Mouse (Mus musculus): ENCODE results near the gene Pus1. TPM values are rescaled to one million over a fixed set of nuclear protein-coding genes. Genes with fewer than 3 reads are reported as not detected.
"Not testable (repeated sequence)": the region's sequence is repeated elsewhere in the genome, so short reads cannot be mapped to it uniquely, and the experiment has no call there.

The Pus1 gene
- polyA plus RNA-seq, 1 experiment from 2014 or later = 12.5 TPM

- ATAC-seq (no peak), DNase-seq (ENCODE audit: low spot score) (no peak)
- no peak for TF ChIP-seq CTCF (IDR thresholded peaks at IDR 0.05)
- no peak for TF ChIP-seq EP300 (IDR thresholded peaks at IDR 0.05)
- peak overlapping the region; percentile 97 for H3K4me2 ChIP-seq (replicated peaks; ENCODE audit: low read depth, low read length)
- no peaks in the 10 kb centered on the region for H3K9me3 ChIP-seq (ENCODE audit: low read length)
- WGBS = 12% methylated on average over 15 of the region's 15 CpGs
- H3K36me3 ChIP-seq (ENCODE audit: insufficient read depth, low read length) = no peaks in the 10 kb centered on the region; the same call in 1 of the 2 replicates
- 0 out of 2 replicates have a peak overlapping the region, but pooled peaks have one; percentile 43 for H3K27ac ChIP-seq (ENCODE audit: low read length)
- no peaks in the 10 kb centered on the region for H3K4me1 ChIP-seq (ENCODE audit: insufficient read depth, low read depth, low read length)
- H3K27me3 ChIP-seq (replicated peaks; ENCODE audit: insufficient read depth, low read length) = no peaks in the 10 kb centered on the region
- H3K4me3 ChIP-seq (ENCODE audit: low read depth, low read length) = peak overlapping the region; percentile 71
- H3K9ac ChIP-seq (replicated peaks; ENCODE audit: low read depth) = peak overlapping the region; percentile 63
Observed at GRCm38 (mm10) chr5:110779276-110779997, 1.0 kb downstream of the Pus1 start.

- H3K9me3 ChIP-seq (ENCODE audit: low read length) = no peaks in the 10 kb centered on the region
- 86% methylated on average over 12 of the region's 12 CpGs for WGBS
- no peak overlapping the region for H3K9ac ChIP-seq (replicated peaks; ENCODE audit: low read depth)
- peaks cover 6% of the 10 kb centered on the region; the same call in 1 of the 2 replicates for H3K36me3 ChIP-seq (ENCODE audit: insufficient read depth, low read length)
- no peaks in the 10 kb centered on the region for H3K27me3 ChIP-seq (replicated peaks; ENCODE audit: insufficient read depth, low read length)
- no peak overlapping the region for H3K27ac ChIP-seq (ENCODE audit: low read length)
- H3K4me3 ChIP-seq (ENCODE audit: low read depth, low read length) = no peak overlapping the region
- DNase-seq (ENCODE audit: low spot score) = no peak
- TF ChIP-seq EP300 (IDR thresholded peaks at IDR 0.05) (no peak), CTCF (IDR thresholded peaks at IDR 0.05) (no peak)
- no peaks in the 10 kb centered on the region for H3K4me1 ChIP-seq (ENCODE audit: insufficient read depth, low read depth, low read length)
- no peak overlapping the region for H3K4me2 ChIP-seq (replicated peaks; ENCODE audit: low read depth, low read length)
- no peak for ATAC-seq
Observed at GRCm38 (mm10) chr5:110778263-110778662, 2.2 kb downstream of the Pus1 start.

- WGBS = 88% methylated on average over 2 of the region's 2 CpGs
- no peaks in the 10 kb centered on the region for H3K4me1 ChIP-seq (ENCODE audit: insufficient read depth, low read depth, low read length)
- ATAC-seq (no peak), DNase-seq (ENCODE audit: low spot score) (no peak)
- no peak overlapping the region for H3K9ac ChIP-seq (replicated peaks; ENCODE audit: low read depth)
- peaks cover 6% of the 10 kb centered on the region; the same call in 1 of the 2 replicates for H3K36me3 ChIP-seq (ENCODE audit: insufficient read depth, low read length)
- H3K4me2 ChIP-seq (replicated peaks; ENCODE audit: low read depth, low read length) = no peak overlapping the region
- H3K27ac ChIP-seq (ENCODE audit: low read length) = no peak overlapping the region
- no peaks in the 10 kb centered on the region for H3K27me3 ChIP-seq (replicated peaks; ENCODE audit: insufficient read depth, low read length)
- no peaks in the 10 kb centered on the region for H3K9me3 ChIP-seq (ENCODE audit: low read length)
- TF ChIP-seq EP300 (IDR thresholded peaks at IDR 0.05) (no peak), CTCF (IDR thresholded peaks at IDR 0.05) (no peak)
- no peak overlapping the region for H3K4me3 ChIP-seq (ENCODE audit: low read depth, low read length)
Observed at GRCm38 (mm10) chr5:110776141-110776540, 4.3 kb downstream of the Pus1 start.

- Histone ChIP-seq H3K27me3 (replicated peaks; ENCODE audit: insufficient read depth, low read length) (no peaks in the 10 kb centered on the region), H3K9me3 (ENCODE audit: low read length) (no peaks in the 10 kb centered on the region), H3K4me1 (ENCODE audit: insufficient read depth, low read depth, low read length) (no peaks in the 10 kb centered on the region; the same call in 1 of the 2 replicates), H3K4me2 (replicated peaks; ENCODE audit: low read depth, low read length) (no peak overlapping the region), H3K9ac (replicated peaks; ENCODE audit: low read depth) (no peak overlapping the region), H3K4me3 (ENCODE audit: low read depth, low read length) (no peak overlapping the region), H3K27ac (ENCODE audit: low read length) (no peak overlapping the region), H3K36me3 (ENCODE audit: insufficient read depth, low read length) (peaks cover 6% of the 10 kb centered on the region; the same call in 1 of the 2 replicates)
- ATAC-seq (no peak), DNase-seq (ENCODE audit: low spot score) (no peak)
- TF ChIP-seq CTCF (IDR thresholded peaks at IDR 0.05) (no peak), EP300 (IDR thresholded peaks at IDR 0.05) (no peak)
- 95% methylated on average over 11 of the region's 11 CpGs for WGBS
Observed at GRCm38 (mm10) chr5:110774511-110774910, 5.9 kb downstream of the Pus1 start.

GRCm38 (mm10) chr5:110772945-110773344 is 7.5 kb downstream of the Pus1 start:
- H3K4me2 ChIP-seq (replicated peaks; ENCODE audit: low read depth, low read length); H3K9me3 ChIP-seq (ENCODE audit: low read length); ATAC-seq; H3K4me3 ChIP-seq (ENCODE audit: low read depth, low read length); H3K36me3 ChIP-seq (ENCODE audit: insufficient read depth, low read length); H3K27me3 ChIP-seq (replicated peaks; ENCODE audit: insufficient read depth, low read length); DNase-seq (ENCODE audit: low spot score); H3K9ac ChIP-seq (replicated peaks; ENCODE audit: low read depth); H3K27ac ChIP-seq (ENCODE audit: low read length); H3K4me1 ChIP-seq (ENCODE audit: insufficient read depth, low read depth, low read length): not testable (repeated sequence)
- 96% methylated on average over 10 of the region's 10 CpGs for WGBS

- H3K27me3 ChIP-seq (replicated peaks; ENCODE audit: insufficient read depth, low read length) = no peaks in the 10 kb centered on the region
- peak; percentile 86 for TF ChIP-seq CTCF (IDR thresholded peaks at IDR 0.05)
- no peak for TF ChIP-seq EP300 (IDR thresholded peaks at IDR 0.05)
- H3K4me2 ChIP-seq (replicated peaks; ENCODE audit: low read depth, low read length) = peak within 1 kb of the TSS; percentile 73
- peak within 1 kb of the TSS; percentile 90 for H3K4me3 ChIP-seq (ENCODE audit: low read depth, low read length)
- H3K27ac ChIP-seq (ENCODE audit: low read length) = peak within 1 kb of the TSS; percentile 95
- H3K4me1 ChIP-seq (ENCODE audit: insufficient read depth, low read depth, low read length) = peaks cover 9% of the 10 kb centered on the region; the same call in 1 of the 2 replicates
- peak within 1 kb of the TSS; percentile 80 for H3K9ac ChIP-seq (replicated peaks; ENCODE audit: low read depth)
- ATAC-seq (peak; percentile 97), DNase-seq (ENCODE audit: low spot score) (peak; percentile 100)
- no peaks in the 10 kb centered on the region for H3K9me3 ChIP-seq (ENCODE audit: low read length)
- H3K36me3 ChIP-seq (ENCODE audit: insufficient read depth, low read length) = peaks cover 6% of the 10 kb centered on the region; the same call in 1 of the 2 replicates
- WGBS = under 1% methylated on average over 68 of the region's 83 CpGs
Observed at GRCm38 (mm10) chr5:110770448-110771158, 9.9 kb downstream of the Pus1 start, which contains the start of gene Ep400. Gene Ep400 (minus strand): TSS chr5:110770717.
